Mouse (Mus musculus) E14TG2a.4 (cell line): ENCODE results near the gene Gm9817.

Experiments
- H3K27me3 ChIP-seq: 2 replicates; pipeline ENCODE4 v1.6.1; 2014; ENCODE audit warnings: low read length, control low read depth; ENCODE audit not compliant: insufficient read depth
- H3K36me3 ChIP-seq: 2 replicates; pipeline ENCODE4 v1.6.1; 2014; ENCODE audit warnings: low read length, control low read depth; ENCODE audit not compliant: insufficient read depth
- H3K4me1 ChIP-seq: replicated peaks from 2 replicates; pipeline ENCODE4 v1.6.1; 2014; ENCODE audit warnings: low read depth, low read length, control low read depth
- H3K4me3 ChIP-seq: replicated peaks from 2 replicates; pipeline ENCODE4 v1.5.1; 2014; ENCODE audit warnings: mild to moderate bottlenecking, low read length
- H3K9me3 ChIP-seq: 2 replicates; pipeline ENCODE4 v1.6.1; 2014; ENCODE audit warnings: low read length, control low read depth
- CTCF ChIP-seq: conservative IDR thresholded peaks from 2 replicates; pipeline ENCODE4 v1.5.1; 2014; ENCODE audit warnings: low read length
- NANOG ChIP-seq: IDR thresholded peaks from 2 replicates; pipeline ENCODE4 v1.6.1; 2014; ENCODE audit warnings: borderline replicate concordance, low read length, mixed read lengths
- POU5F1 ChIP-seq: IDR thresholded peaks from 2 replicates; pipeline ENCODE4 v1.6.1; 2014; ENCODE audit warnings: low read length, borderline replicate concordance

The Gm9817 gene

DNA sequence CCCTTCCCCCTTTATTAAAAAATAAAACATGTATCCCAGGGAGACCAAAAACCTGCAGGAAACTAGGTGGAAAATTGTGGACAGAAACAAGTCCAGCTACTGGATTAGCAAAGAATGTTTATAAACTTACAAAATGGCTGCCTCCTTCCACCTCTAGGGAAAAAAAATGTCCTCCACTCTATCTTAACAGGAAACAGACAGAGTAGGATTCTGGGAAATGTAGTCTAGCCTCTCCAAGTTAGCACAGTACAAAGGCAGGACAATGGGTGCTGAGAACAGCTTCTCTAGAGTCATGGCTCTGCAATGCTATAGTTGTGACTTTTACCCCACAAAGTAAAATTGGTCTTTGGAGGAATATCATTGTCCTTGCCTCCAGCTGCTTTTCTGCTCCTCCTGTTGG, 3.5 kb upstream of the Gm9817 start:
- H3K9me3 ChIP-seq, result peaks cover 1% of the 10 kb centered on the region
- peaks cover 26% of the 10 kb centered on the region for H3K27me3 ChIP-seq
- H3K36me3 ChIP-seq, result no peaks in the 10 kb centered on the region
- H3K4me1 ChIP-seq, result peaks cover 14% of the 10 kb centered on the region
- TF ChIP-seq NANOG (no peak), POU5F1 (no peak), CTCF (no peak)
- H3K4me3 ChIP-seq, result no peak overlapping the region

DNA sequence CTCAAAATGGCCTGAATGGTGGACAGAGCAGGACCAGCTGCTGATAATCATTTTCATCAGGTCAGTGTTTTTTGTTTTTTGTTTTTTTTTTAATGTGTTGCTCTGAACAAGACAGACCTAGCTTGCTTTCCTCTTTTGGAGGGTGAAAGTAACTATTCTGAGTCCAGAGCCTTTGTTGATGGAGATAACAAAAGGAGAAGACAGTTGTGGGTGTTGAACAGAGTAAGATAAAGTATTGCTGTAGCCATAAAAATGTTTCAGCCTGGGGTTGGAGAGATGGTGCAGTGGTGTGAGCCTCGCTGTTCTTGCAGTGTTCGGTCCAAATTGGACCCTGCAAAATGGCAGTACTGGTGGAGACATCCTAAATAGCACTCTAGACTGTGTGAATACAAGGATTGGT, 2.8 kb upstream of the Gm9817 start:
- no peak overlapping the region for H3K4me3 ChIP-seq
- peaks cover 14% of the 10 kb centered on the region for H3K4me1 ChIP-seq
- H3K9me3 ChIP-seq, result peaks cover 8% of the 10 kb centered on the region
- TF ChIP-seq POU5F1, result no peak
- no peak for TF ChIP-seq CTCF
- no peak for TF ChIP-seq NANOG
- peaks cover 29% of the 10 kb centered on the region for H3K27me3 ChIP-seq
- H3K36me3 ChIP-seq, result no peaks in the 10 kb centered on the region

DNA sequence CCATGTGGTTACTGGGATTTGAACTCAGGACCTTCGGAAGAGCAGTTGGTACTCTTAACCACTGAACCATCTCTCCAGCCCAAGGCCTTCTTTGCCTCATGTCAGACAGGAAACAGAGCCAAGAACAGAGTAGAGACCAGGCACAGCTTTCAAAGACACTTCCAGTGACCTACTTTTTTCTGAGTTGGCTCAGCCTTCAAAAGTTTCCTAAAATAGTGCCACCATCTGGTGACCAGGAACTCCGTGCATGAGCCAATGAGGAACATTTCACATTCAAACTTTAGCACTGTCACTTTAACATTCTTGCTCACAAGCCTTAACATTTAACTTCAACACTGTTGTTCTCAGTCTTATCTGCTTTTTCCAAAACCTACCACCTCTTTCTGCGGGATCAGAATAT, 2.3 kb downstream of the Gm9817 start:
- Histone ChIP-seq H3K27me3 (peaks cover 30% of the 10 kb centered on the region), H3K4me3 (no peak overlapping the region), H3K9me3 (peaks cover 15% of the 10 kb centered on the region), H3K36me3 (no peaks in the 10 kb centered on the region), H3K4me1 (peaks cover 6% of the 10 kb centered on the region)
- TF ChIP-seq NANOG, result no peak
- TF ChIP-seq POU5F1, result no peak

GRCm38 (mm10) chr13:45083696-45084095, 5.2 kb downstream of the Gm9817 start:
- Histone ChIP-seq H3K4me3 (no peak overlapping the region), H3K4me1 (0 out of 2 replicates have a peak, but pooled peaks cover 2% of the 10 kb centered on the region), H3K9me3 (peaks cover 15% of the 10 kb centered on the region), H3K36me3 (no peaks in the 10 kb centered on the region), H3K27me3 (peaks cover 21% of the 10 kb centered on the region)
- TF ChIP-seq CTCF, result no peak
- TF ChIP-seq NANOG, result no peak
- TF ChIP-seq POU5F1, result no peak

DNA sequence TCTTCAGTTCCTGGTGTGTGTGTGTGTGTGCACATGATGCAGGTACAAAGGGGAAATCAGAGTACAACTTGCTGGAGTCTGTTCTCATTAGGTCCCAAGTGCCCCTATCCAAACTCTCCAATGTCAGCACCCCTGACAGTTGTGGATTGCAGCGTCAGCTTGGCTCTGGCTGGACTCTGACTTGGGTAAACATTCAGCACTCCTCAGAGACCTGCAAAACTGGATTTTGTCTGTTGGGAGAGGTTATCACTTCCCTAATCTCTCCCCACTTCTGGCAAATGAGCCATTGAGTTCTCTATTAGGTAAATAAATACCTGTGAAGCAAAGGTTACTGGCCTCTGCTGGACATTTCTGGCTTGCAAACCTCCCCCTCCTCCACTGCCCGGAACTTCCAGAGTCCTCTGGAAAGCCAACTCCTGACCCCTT, 10.3 kb downstream of the Gm9817 start:
- Histone ChIP-seq H3K9me3 (no peaks in the 10 kb centered on the region), H3K4me3 (no peak overlapping the region), H3K27me3 (peaks cover 6% of the 10 kb centered on the region; the same call in 1 of the 2 replicates), H3K36me3 (no peaks in the 10 kb centered on the region), H3K4me1 (peaks cover 5% of the 10 kb centered on the region)
- no peak for TF ChIP-seq NANOG
- TF ChIP-seq CTCF, result no peak
- TF ChIP-seq POU5F1, result no peak

DNA sequence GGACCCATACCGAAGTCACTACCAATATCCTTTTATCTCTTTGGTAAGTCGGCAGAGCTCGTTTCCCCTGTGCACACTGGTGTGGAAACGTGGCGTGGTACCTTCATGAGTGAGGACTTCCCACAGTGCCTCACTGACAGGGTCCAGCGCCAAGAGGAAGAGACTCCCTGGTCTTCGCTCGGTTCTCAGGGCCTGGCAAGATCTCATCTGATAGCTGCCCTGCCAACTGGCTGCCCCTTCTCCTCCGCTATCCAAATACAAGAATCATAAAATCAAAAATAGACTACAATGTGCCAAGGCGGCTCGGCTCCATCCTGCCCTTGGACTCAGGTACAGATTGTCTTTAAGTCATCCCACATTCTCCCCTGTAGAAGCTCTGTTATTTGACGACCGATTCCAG, 11.4 kb downstream of the Gm9817 start:
- Histone ChIP-seq H3K4me1 (peaks cover 5% of the 10 kb centered on the region), H3K36me3 (no peaks in the 10 kb centered on the region), H3K9me3 (no peaks in the 10 kb centered on the region), H3K4me3 (peak overlapping the region; percentile 20), H3K27me3 (peaks cover 6% of the 10 kb centered on the region; the same call in 1 of the 2 replicates)
- TF ChIP-seq POU5F1, result no peak
- no peak for TF ChIP-seq CTCF
- TF ChIP-seq NANOG, result no peak

DNA sequence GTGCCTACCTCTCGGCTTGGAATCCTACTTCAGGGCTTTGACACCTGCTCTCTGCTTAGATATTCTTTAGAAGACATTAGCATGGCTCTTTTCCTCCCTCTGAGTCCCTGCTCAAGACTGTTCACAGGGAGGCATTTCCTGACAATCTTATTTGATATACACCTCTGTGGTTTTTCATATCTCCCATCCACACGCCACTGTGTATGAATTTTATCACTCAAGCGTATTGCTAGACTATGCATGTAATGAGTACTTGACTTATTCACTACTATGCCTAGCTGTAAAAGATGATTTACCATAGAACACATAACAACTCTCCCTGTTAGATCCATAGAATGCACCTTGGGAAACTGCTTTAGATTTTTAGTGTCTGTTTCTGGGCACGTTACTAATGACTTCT, 14.3 kb downstream of the Gm9817 start:
- Histone ChIP-seq H3K4me3 (no peak overlapping the region), H3K36me3 (no peaks in the 10 kb centered on the region), H3K9me3 (no peaks in the 10 kb centered on the region), H3K27me3 (no peaks in the 10 kb centered on the region), H3K4me1 (peaks cover 5% of the 10 kb centered on the region)
- TF ChIP-seq POU5F1 (no peak), NANOG (no peak), CTCF (no peak)

DNA sequence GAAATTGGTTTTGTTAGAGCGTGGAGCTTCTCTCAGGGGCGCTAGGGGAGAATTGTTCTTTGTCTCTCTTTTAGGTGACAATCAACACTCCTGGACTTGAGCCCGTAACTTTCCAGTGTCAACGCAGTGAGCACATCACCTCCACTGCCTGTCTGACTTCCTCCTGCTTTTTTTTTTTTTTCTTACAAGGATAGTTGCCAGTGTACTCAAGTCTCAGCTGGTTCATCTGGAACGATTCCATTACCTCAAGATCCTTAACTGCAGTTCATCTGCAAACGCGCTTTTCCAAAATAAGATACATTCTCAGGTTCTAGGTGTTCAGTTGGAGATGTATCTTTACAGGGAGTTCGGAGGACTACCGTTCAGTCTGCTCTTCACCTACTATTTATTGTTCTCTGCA, 16.5 kb downstream of the Gm9817 start:
- H3K36me3 ChIP-seq, result no peaks in the 10 kb centered on the region
- no peak overlapping the region for H3K4me3 ChIP-seq
- TF ChIP-seq CTCF (no peak), POU5F1 (no peak), NANOG (no peak)
- no peaks in the 10 kb centered on the region for H3K27me3 ChIP-seq
- peaks cover 5% of the 10 kb centered on the region for H3K4me1 ChIP-seq
- no peaks in the 10 kb centered on the region for H3K9me3 ChIP-seq

GRCm38 (mm10) chr13:45099582-45100229, 21.2 kb downstream of the Gm9817 start:
- TF ChIP-seq POU5F1, result no peak
- H3K36me3 ChIP-seq, result no peaks in the 10 kb centered on the region
- H3K4me3 ChIP-seq, result no peak overlapping the region
- H3K9me3 ChIP-seq, result no peaks in the 10 kb centered on the region
- H3K27me3 ChIP-seq, result no peaks in the 10 kb centered on the region
- H3K4me1 ChIP-seq, result no peaks in the 10 kb centered on the region

GRCm38 (mm10) chr13:45106480-45106879, 28.0 kb downstream of the Gm9817 start:
- H3K36me3 ChIP-seq, result no peaks in the 10 kb centered on the region
- no peaks in the 10 kb centered on the region for H3K9me3 ChIP-seq
- no peaks in the 10 kb centered on the region for H3K4me1 ChIP-seq
- no peak overlapping the region for H3K4me3 ChIP-seq
- H3K27me3 ChIP-seq, result no peaks in the 10 kb centered on the region
- TF ChIP-seq CTCF (no peak), NANOG (no peak), POU5F1 (no peak)
